Mouse (Mus musculus): ENCODE data around the gene Gde1.

Gene Gde1

DNA sequence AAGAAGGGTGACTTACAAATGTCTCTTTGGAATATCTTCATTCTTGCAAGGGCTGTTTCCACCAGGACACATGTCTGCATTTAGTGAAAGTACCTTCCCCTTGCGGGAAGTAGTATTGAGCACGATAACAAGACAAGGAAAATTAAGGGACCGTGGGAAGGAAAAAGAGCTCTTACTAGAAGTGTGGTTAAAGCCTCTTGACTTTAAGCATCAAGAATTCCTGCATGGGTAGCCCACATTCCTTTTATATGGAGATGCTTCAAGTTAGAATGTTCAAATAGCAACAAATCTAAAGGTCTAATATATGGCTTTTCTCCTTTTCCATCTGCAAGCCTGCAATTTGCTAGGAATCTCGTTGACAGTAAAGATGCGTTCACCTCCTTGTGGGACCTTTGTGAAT is 910 bp upstream of the Gde1 start:
- DNase-seq (ENCODE audit: low spot score in 2 of 2) = no peak

DNA sequence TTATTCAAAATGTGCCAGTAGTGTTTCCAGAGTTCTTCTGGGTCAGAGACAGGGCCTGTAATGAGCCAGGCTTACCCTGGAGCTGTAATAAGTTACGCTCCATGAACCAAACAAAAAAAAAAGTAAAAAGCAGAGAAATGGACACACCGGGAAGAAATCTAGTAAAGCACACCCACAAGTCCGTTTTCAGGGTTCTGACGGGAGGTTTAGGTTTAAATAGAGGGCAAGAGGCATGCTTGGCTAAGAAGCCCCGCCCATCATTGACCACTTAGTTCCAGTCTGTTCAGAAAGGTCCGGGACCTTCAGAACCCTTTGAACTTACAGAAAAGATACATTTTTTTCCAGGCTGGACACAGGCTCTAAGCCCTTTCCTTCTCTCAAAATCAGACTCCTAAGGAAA is 473 bp upstream of the Gde1 start:
- no peak for DNase-seq (ENCODE audit: low spot score in 2 of 2)

DNA sequence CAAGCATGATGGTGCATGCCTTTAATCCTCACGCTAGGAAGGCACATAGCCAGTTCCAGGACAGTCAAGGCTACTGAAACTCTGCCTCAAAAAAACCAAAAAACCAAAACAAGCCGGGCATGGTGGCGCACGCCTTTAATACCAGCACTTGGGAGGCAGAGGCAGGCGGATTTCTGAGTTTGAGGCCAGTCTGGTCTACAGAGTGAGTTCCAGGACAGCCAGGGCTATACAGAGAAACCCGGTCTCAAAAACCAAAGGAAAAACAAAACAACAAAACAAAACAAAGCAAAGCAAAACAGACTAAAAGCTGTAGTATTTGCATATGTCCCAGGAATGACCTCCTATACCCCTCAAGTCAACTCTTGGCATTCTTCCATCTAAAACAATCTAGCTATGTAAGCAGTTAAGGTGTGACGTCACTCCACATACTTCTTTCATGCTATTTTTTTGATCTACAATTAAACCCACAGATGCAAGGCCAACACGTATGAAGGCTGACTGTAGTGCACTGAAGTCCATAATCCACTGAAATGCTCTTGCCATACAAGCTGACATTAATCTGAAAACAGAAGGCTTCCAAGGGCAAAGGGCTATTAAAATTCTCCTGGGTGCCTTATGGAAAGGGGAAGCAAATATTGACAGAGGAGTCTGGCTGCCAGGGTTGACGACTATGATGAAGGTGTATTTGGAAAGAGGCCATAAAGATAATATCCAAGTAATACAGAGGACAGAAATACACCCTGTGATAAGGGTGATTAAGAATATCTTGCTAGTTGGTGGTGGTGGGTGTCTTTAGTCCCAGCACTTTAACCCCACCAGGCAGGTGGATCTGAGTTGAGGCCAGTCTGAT is 1.4 kb downstream of the Gde1 start:
- DNase-seq (ENCODE audit: low spot score in 2 of 2) = no peak

DNA sequence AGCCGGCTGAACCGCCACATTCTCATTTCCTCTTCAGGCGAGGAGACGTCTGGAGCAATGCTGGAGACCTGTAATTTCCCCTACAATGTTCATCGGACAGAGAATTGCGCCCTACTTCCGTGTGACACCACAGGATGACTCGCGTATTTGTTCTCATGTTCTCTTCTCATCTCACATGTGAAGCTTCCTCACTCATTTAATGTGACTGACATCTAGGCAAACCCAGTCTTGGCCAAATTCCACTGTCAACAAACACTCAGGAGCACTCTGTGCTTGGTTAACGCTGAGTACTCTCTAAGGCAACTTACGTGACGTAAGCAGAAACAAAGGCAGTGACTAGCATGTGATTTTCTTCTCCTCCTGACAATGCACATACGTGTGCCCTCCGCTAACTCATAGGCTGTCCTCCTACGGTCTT is 2.4 kb downstream of the Gde1 start:
- no peak for DNase-seq (ENCODE audit: low spot score in 2 of 2)

DNA sequence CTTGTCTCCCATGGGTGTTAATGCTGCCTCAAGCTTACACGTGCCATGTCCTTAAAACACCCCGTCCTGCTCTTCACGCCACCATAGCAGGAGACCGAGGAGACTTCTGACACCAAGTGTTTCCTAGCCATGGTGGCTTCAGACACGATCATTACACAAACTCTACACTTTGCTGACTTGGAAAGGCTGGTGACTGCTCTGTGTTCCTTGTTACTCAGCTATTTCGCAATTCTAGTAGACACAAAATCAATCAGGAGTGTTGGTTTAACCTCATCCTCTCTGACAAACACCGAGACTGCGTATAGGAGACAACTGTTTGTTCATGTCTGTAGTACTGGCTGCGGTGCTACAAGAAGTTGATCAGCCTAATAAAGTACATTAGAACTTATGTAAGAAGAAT is 6.7 kb downstream of the Gde1 start:
- no peak for DNase-seq (ENCODE audit: low spot score in 2 of 2)

DNA sequence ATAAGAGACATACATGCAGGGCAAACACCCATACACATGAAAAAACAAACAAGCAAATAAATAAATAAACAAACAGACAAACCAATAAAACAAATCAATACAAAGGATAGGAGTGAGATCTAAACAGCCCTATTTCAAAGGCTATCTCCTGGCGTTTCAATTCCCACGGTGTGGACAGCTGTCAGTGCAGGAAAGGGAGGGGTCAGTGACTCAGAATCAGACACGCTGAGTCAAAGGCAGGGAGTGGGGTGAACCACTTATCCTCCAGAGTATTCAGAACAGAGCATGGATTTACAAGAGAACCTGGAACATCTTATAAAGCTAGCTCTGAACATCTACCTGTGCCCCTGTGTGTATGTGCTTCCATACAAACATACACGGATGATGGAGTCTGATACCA is 8.4 kb downstream of the Gde1 start:
- no peak for DNase-seq (ENCODE audit: low spot score in 2 of 2)

DNA sequence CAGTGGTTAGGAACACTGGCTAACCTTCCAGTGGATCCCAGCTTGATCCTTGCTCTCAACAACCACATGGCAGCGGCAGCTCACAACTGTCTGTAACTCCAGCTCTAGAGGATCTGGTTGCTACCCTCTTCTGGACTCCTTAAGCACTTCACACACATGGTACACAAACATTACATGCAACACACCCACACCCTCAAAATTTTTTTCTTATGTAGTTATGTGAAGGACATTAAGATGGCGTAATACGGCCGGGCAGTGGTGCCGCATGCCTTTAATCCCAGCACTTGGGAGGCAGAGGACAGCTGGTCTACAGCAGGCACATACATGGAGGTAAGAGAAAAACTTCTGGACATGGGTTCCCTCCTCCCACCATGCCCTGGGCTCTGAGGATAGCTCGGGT is 9.4 kb downstream of the Gde1 start:
- DNase-seq (ENCODE audit: low spot score in 2 of 2) = no peak

DNA sequence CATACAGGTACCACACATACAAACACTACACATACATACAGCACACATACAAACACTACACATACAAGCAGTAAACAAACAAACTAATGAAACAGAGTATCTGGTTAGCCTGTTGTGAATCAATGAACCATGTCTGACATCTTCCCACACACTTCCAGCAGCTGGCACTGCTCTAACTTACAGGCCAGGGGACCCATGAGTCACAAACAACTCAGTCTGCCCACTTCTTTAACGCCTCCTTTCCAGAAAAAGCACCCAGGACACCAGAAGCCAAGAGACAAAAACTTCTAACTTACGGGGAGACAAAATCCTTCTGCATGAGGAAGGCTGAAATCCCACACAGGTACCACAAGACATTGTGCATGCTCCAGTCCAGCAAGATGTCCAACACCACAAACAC is 14.3 kb downstream of the Gde1 start:
- no peak for DNase-seq (ENCODE audit: low spot score in 2 of 2)

DNA sequence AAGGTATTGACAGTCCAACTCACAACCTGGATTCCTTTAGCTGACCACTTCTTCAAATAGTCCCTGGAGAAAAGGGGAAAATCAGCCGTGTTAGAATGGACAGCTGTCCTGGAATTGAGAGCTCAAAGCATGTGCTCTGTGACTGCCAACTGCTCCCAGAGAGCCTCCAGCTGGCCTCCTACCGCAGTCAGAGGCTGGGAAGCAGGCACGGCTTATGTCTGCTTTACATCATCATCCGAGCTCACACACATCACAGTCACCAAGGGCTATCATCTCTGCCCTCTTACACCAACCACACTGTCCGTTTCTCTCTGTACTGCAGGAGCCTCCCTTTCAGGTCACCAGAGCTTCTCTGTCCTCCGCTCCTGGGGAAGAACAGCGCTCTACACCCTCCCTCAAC is 16.5 kb downstream of the Gde1 start:
- no peak for DNase-seq (ENCODE audit: low spot score in 2 of 2)

DNA sequence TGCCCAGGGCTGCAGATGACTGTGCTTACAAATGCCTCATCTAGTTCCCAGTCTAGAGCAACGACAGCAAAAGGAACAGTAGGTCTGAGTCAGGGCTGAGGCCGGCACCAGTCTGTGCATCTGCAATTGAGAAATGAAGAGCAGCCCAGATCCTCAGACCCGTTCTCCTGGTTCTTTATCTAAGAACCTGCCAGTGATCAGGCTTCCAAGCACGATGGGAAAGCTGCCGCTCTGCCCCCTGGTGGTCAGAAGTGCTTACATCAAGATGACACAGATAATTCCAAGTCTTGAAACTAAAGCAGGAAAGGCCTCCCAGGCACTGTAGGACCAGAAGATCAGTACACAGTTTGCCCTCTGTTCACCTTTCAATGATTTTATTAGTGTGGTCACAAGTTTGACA is 17.4 kb downstream of the Gde1 start:
- DNase-seq (ENCODE audit: low spot score in 2 of 2) = peak; percentile 86 to 92

DNA sequence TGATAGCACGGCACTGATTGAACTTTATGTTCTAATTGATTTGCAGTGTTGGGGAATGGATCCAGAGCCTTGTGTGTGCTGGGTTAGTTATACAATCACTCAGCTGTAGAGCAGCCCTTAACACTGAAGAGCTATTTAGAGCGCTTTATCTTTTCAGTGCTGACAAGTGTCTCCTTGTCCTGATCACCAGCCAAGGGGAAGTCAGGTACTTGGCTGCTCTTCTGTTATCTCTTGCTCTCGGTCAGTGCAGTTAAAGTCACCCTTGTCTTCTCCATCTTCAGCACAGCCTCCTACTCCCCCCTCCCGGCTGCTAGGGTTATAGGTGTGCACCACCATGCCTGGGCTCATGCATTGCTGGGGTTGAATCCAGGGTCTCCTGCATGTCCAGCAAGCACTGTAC is 28.8 kb downstream of the Gde1 start:
- DNase-seq (ENCODE audit: low spot score in 2 of 2) = no peak

DNA sequence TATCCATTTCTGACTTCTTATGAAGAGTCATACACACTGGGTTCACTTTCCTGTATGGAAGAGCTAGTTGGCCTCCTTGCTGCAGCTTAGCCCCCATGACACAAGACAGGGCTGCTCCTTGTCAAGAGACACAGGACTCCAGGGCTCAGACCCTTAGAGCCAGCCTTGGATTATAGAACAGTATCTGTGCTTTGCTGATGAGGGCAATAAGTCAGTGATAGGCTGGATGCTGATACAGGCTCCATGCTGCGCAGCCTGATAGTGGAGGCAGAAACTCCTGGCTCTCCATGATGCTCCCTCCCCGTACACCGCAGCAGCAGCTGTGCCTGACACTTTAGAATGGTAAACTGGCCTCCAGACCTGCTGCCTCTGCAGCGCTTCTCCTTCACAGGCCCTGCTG is 35.4 kb downstream of the Gde1 start:
- no peak for DNase-seq (ENCODE audit: low spot score in 2 of 2)

DNA sequence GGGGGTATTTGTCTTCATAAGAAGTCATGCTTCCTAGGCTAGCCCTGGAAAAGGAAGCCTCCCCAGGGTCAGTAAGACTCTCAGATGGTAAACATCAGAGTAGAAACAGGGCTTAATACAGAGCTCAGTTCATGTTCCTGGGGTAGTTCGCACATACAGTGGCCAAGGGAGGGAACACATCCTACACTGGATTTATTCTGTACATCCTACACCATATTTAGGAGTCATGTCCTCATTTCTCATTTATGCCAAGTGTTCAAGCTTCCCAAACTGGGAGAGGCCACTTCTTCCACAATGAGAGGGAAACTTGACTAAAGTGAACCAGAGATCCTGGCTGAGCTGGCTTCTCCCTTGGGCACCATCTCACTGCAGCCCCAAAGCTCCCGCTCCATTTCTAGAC is 37.8 kb downstream of the Gde1 start:
- DNase-seq (ENCODE audit: low spot score in 2 of 2) = no peak

DNA sequence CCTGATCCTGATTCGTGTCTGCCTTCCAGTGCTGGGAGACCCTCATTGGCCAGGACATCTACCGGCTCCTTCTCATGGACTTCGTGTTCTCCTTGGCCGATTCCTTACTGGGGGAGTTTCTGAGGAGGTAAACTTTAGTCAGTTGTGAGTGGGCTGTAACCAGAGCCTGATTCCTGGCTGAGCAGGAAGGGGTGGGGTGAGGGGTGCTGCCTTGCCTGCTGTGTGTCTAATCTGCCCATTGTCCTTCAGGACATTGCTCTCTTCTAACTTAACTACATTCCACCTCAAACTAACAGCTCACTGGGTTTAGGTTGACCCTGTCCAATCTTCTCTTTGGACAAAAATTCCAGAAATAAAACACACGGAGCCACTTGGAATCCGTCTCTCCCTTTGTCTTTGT is 48.8 kb downstream of the Gde1 start:
- no peak for DNase-seq (ENCODE audit: low spot score in 2 of 2)

DNA sequence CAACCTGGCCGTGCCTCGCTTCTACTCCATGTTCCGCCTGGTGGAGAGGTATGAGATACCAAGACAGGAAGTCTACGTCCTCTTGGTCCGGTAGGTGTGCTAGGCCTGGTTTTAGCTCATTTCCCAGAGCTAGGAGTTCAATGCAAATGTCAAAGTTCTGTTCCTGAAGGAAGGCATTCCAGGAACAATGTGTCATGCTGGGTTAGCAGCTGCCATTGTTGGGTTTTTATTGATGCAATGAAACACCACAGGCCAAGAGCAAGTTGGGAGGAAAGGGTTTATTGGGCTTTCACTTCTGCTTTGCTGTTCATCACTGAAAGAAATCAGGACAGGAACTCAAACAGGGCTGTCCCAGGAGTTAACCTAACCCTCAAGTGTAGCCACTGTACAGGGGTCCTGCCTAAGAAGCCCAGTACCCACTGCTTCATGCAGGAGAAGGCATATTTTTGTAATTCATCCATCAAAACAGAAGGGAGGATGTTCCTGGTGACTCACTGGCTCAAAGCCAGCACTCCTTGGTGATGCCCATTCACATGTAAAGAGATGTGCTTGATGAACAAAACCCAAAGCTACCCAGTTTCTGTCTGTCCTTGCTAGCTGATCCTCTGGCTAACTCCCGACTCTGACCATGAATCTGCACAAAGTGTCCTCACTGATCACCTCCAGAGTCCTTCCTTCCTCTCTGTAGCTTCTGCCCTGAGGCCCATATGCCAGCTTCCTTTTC is 52.8 kb downstream of the Gde1 start:
- DNase-seq (ENCODE audit: low spot score in 2 of 2) = peak in 1 of 2 experiments; percentile 8

DNA sequence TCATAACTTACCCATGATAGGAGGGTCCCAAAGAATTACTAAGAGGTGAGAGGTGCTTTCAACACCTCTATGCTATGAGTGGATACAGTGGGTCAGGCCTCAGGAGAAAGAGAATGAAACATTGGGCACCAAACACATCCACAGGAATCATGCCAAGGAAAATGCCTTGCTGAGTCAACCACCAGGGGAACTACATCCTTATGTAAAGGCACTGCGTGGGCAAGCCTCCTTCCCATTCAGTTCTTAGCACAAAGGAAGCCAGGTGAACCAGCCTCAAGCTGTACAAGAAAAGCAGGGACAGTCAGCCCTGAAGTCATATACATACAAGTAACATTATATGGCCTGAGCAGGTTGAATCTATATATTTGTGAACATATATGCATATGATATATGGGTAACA is 54.7 kb downstream of the Gde1 start:
- peak in 1 of 2 experiments; percentile 20 for DNase-seq (ENCODE audit: low spot score in 2 of 2)

DNA sequence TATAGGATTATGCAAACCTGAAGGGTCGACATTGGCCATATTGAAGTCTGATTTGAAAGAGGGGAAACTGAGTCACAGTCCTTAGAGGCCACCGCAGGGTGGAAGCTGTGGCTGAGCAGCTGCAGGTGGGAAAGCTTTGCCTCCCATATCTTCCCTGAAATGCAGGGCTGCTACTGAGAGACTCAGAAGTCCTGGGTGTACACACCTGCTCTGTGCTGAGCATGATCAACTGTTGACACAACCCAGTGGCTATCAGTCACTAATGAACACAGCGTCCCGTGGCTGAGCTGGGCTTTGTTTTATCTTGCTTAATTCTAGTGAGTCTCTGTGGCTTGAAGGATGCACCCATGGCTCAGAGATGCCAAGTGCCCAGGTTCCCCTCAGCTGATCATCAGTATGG is 55.5 kb downstream of the Gde1 start:
- no peak for DNase-seq (ENCODE audit: low spot score in 2 of 2)

DNA sequence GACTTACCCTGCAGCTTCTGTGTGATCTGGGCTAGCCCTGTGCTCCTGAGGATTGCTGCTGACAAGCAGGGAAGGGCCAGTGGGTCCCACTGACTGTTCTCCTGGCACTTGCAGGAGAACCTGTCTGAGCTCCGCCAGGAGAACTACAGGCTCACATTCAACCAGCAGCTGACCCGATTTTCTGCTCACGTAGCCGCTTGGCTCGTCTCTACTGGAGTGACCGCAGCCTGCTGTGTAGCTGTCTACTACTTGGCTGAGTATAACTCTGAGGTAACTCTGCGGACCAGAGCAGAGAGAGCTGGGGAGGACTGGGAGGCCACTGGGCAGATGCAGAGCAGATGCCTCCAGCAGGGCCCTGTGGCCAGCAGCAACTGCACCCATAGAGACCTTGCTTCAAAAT is 56.2 kb downstream of the Gde1 start:
- peak in 1 of 2 experiments; percentile 29 for DNase-seq (ENCODE audit: low spot score in 2 of 2)

DNA sequence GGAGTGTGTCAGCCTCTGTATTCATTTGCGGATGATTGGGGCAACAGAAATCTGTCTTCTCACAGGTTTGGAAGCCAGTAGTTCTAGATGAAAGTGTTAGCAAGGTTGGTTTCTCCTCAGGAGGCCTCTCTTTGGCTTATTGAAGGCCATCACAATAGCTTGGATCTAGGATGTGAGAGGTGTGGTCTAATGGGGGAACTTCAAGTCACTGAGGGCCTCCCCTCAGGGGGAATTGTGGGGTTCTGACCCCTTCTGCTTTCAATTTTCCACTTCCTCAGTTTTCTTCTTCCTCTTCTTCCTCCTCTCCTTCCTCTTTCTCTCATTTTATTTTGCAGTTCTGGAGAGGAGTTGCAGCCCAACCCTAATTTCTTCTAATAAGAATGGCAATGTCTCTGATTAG is 59.3 kb downstream of the Gde1 start:
- DNase-seq (ENCODE audit: low spot score in 2 of 2) = no peak
